Comparison of ENCODE assay signal across 8 mouse cellular contexts in genomic region chr15:80263610-80264575, GRCm38 (mm10). TPM values are rescaled to one million over a fixed set of nuclear protein-coding genes. Genes with fewer than 3 reads are reported as not detected.
DNase-seq lines count a peak whose midpoint lies in the region; ATAC-seq and TF ChIP-seq lines count a peak whose summit lies in the region.

Gene Rps19bp1, minus strand, starts transcription at chr15:80264315.

- ATAC-seq in embryonic facial prominence, embryonic 15.5 days (ENCODE audit: insufficient number of reproducible peaks, low FRiP score, low TSS enrichment, low read depth): peak; percentile 92
- ATAC-seq in kidney, embryonic 14.5 days (ENCODE audit: low FRiP score, low TSS enrichment): peak; percentile 90
- ATAC-seq in monocyte, adult 5-6 weeks (replicated peaks; ENCODE audit: insufficient number of reproducible peaks, low FRiP score, low TSS enrichment, poor library complexity, severe bottlenecking): peak; percentile 90

- TF ChIP-seq CTCF in bone marrow, adult 2 months (IDR thresholded peaks at IDR 0.05; ENCODE audit: control insufficient read depth, insufficient read depth, low read length): no peak; the same call in 1 of the 2 replicates

- peak within 1 kb of the TSS; percentile 83 for H3K9ac ChIP-seq in embryonic facial prominence, embryonic 15.5 days
- peak within 1 kb of the TSS; percentile 89 for H3K9ac ChIP-seq in kidney, embryonic 14.5 days (ENCODE audit: low read depth, low read length)

- H3K27ac ChIP-seq in bone marrow, adult 2 months (ENCODE audit: control insufficient read depth, insufficient read depth, low read depth, low read length, poor library complexity): peak within 1 kb of the TSS; percentile 35
- peak within 1 kb of the TSS; percentile 63 for H3K27ac ChIP-seq in embryonic facial prominence, embryonic 15.5 days (replicated peaks)
- H3K27ac ChIP-seq in kidney, embryonic 14.5 days (ENCODE audit: low read depth, low read length): peak within 1 kb of the TSS; percentile 43; the same call in 1 of the 2 replicates

- no peaks in the 10 kb centered on the region for H3K27me3 ChIP-seq in embryonic facial prominence, embryonic 15.5 days
- no peaks in the 10 kb centered on the region for H3K27me3 ChIP-seq in kidney, embryonic 14.5 days (ENCODE audit: control insufficient read depth, insufficient read depth, low read length)

- peak within 1 kb of the TSS; percentile 71 for H3K4me3 ChIP-seq in bone marrow, adult 2 months (replicated peaks; ENCODE audit: control insufficient read depth, low read depth, low read length)
- peak within 1 kb of the TSS; percentile 88 for H3K4me3 ChIP-seq in embryonic facial prominence, embryonic 15.5 days (replicated peaks)
- H3K4me3 ChIP-seq in kidney, embryonic 14.5 days (ENCODE audit: low read length): peak within 1 kb of the TSS; percentile 95

- DNase-seq in A20 (ENCODE audit: low read depth, low spot score) (peak; percentile 96), liver (peak; percentile 95)
- peak; percentile 78 to 85 for DNase-seq in heart, adult 9 months (ENCODE audit: low spot score in 2 of 2)
- peak; percentile 88 to 94 for DNase-seq in spleen, postnatal 4 days (ENCODE audit: low spot score in 2 of 2)

- H3K4me1 ChIP-seq in bone marrow, adult 2 months (ENCODE audit: control insufficient read depth, insufficient read depth, low read length): no peaks in the 10 kb centered on the region; the same call in 1 of the 2 replicates
- peaks cover 17% of the 10 kb centered on the region for H3K4me1 ChIP-seq in embryonic facial prominence, embryonic 15.5 days
- H3K4me1 ChIP-seq in kidney, embryonic 14.5 days (ENCODE audit: control insufficient read depth, insufficient read depth, low read length): peaks cover 7% of the 10 kb centered on the region; the same call in 1 of the 2 replicates

- peak within 1 kb of the TSS; percentile 74 for H3K4me2 ChIP-seq in embryonic facial prominence, embryonic 15.5 days (replicated peaks)
- H3K4me2 ChIP-seq in kidney, embryonic 14.5 days (replicated peaks; ENCODE audit: low read depth, low read length): peak within 1 kb of the TSS; percentile 78

- TF ChIP-seq POLR2A in bone marrow, adult 2 months (IDR thresholded peaks at IDR 0.05; ENCODE audit: borderline replicate concordance, control insufficient read depth, low read depth, low read length): peak; percentile 84; the same call in 1 of the 2 replicates

- under 1% methylated on average over 66 of the region's 66 CpGs for WGBS in bone marrow, adult 2 months
- WGBS in embryonic facial prominence, embryonic 15.5 days: under 1% methylated on average over 66 of the region's 66 CpGs
- WGBS in kidney, embryonic 14.5 days: 1% methylated on average over 64 of the region's 66 CpGs

- peaks cover 13% of the 10 kb centered on the region for H3K36me3 ChIP-seq in embryonic facial prominence, embryonic 15.5 days
- H3K36me3 ChIP-seq in kidney, embryonic 14.5 days (ENCODE audit: control insufficient read depth, insufficient read depth, low read length): peaks cover 13% of the 10 kb centered on the region

- H3K9me3 ChIP-seq in embryonic facial prominence, embryonic 15.5 days (replicated peaks): no peaks in the 10 kb centered on the region
- H3K9me3 ChIP-seq in kidney, embryonic 14.5 days (ENCODE audit: control insufficient read depth, low read length): no peaks in the 10 kb centered on the region

RNA-seq across cellular contexts. Expression of gene Rps19bp1, which starts in this region (rescaled TPM):
- 21.3 and 53.7 TPM in 2 replicates for polyA plus RNA-seq in bone marrow, adult 2 months (2011; ENCODE audit: insufficient read depth, insufficient read length, low replicate concordance, missing spikeins)
- polyA plus RNA-seq in embryonic facial prominence, embryonic 15.5 days (2015; fragmentation: Nextera tagmentation; extraction: Ambion mirVana): 53.5 and 54.6 TPM in 2 replicates
- polyA plus RNA-seq in kidney, embryonic 14.5 days (2014; fragmentation: Nextera tagmentation; extraction: Ambion mirVana): 66.3 and 79.1 TPM in 2 replicates
- total RNA-seq in monocyte, adult 5-6 weeks (2017): 10.6 to 23.0 TPM (median 13.2 TPM) in 3 replicates

Comparison
In these comparisons a context has a peak if more than half of its experiments do, and no peak if none do; other contexts are left out.
1. Peak in every context shown above with its lines: DNase-seq, ATAC-seq, H3K4me3 ChIP-seq and H3K27ac ChIP-seq.